Mouse (Mus musculus) embryonic facial prominence, embryonic 12.5 days (tissue): Measurements from ENCODE around the gene Gm30083. TPM values are rescaled to one million over a fixed set of nuclear protein-coding genes. Genes with fewer than 3 reads are reported as not detected.
A peak's percentile ranks its signal among the peaks of the same experiment; 100 is the strongest.

Experiments used
- ATAC-seq: fragments of 200-750 bp; cut with Nextera tagmentation; 2 replicates; pipeline ENCODE4 v1.8.0; 2017; ENCODE audit not compliant: insufficient number of reproducible peaks, insufficient read depth, low FRiP score, low TSS enrichment
- H3K27ac ChIP-seq: fragments of 300-500 bp; sonication (generic); 2 replicates; pipeline ENCODE4 v1.5.1; 2016; ENCODE audit warnings: mild to moderate bottlenecking
- H3K27me3 ChIP-seq: fragments of 300-500 bp; sonication (generic); 2 replicates; pipeline ENCODE4 v1.6.1; 2016; ENCODE audit warnings: mild to moderate bottlenecking, moderate library complexity
- H3K36me3 ChIP-seq: fragments of 300-500 bp; sonication (generic); 2 replicates; pipeline ENCODE4 v1.6.1; 2016; ENCODE audit warnings: mild to moderate bottlenecking
- H3K4me1 ChIP-seq: fragments of 300-500 bp; sonication (generic); 2 replicates; pipeline ENCODE4 v1.6.1; 2016
- H3K4me2 ChIP-seq: fragments of 300-500 bp; sonication (generic); replicated peaks from 2 replicates; pipeline ENCODE4 v1.6.1; 2016; ENCODE audit warnings: mild to moderate bottlenecking, moderate library complexity
- H3K4me3 ChIP-seq: fragments of 300-500 bp; sonication (generic); 2 replicates; pipeline ENCODE4 v1.5.1; 2016; ENCODE audit warnings: mild to moderate bottlenecking
- H3K9ac ChIP-seq: fragments of 300-500 bp; sonication (generic); 2 replicates; pipeline ENCODE4 v1.6.1; 2016; ENCODE audit warnings: mild to moderate bottlenecking, moderate library complexity
- H3K9me3 ChIP-seq: fragments of 300-500 bp; sonication (generic); 2 replicates; pipeline ENCODE4 v1.6.1; 2016; ENCODE audit warnings: mild to moderate bottlenecking, moderate library complexity
- WGBS: fragments of 180-500 bp; shearing (Covaris S2); methylation state at CpG from one replicate; pipeline ENCODE4 v1.1.7; 2016; 5-methylcytosine and 5-hydroxymethylcytosine counted together
- polyA plus RNA-seq: library from polyadenylated mRNA; unstranded; fragments of >200 nt; fragmentation: Nextera tagmentation; extraction: Ambion mirVana; gene quantifications from 2 replicates; pipeline ENCODE4 v1.2.1, GENCODE M21; 2016

Gene Gm30083
- polyA plus RNA-seq, 1 experiment from 2014 or later = not detected

GRCm38 (mm10) chr14:33997427-33997826, 17.6 kb downstream of the Gm30083 start:
- Histone ChIP-seq H3K9me3 (no peaks in the 10 kb centered on the region), H3K36me3 (no peaks in the 10 kb centered on the region), H3K9ac (no peak overlapping the region), H3K4me2 (no peak overlapping the region), H3K27me3 (peaks cover 3% of the 10 kb centered on the region; the same call in 1 of the 2 replicates), H3K27ac (no peak overlapping the region), H3K4me1 (0 out of 2 replicates have a peak, but pooled peaks cover 3% of the 10 kb centered on the region), H3K4me3 (no peak overlapping the region)
- 38% methylated on average over 6 of the region's 6 CpGs for WGBS
- ATAC-seq = no peak

GRCm38 (mm10) chr14:33993521-33994289, 21.3 kb downstream of the Gm30083 start:
- H3K27me3 ChIP-seq = 0 out of 2 replicates have a peak, but pooled peaks cover 3% of the 10 kb centered on the region
- H3K36me3 ChIP-seq = no peaks in the 10 kb centered on the region
- H3K9ac ChIP-seq = no peak overlapping the region
- no peak overlapping the region for H3K4me2 ChIP-seq
- no peak overlapping the region for H3K27ac ChIP-seq
- H3K4me3 ChIP-seq = no peak overlapping the region
- ATAC-seq = no peak
- H3K4me1 ChIP-seq = 0 out of 2 replicates have a peak, but pooled peaks cover 3% of the 10 kb centered on the region
- no peaks in the 10 kb centered on the region for H3K9me3 ChIP-seq
- 91% methylated on average over 6 of the region's 6 CpGs for WGBS

GRCm38 (mm10) chr14:33993051-33993450, 21.9 kb downstream of the Gm30083 start:
- no peak overlapping the region for H3K27ac ChIP-seq
- 88% methylated on average over 9 of the region's 9 CpGs for WGBS
- H3K9ac ChIP-seq = no peak overlapping the region
- no peaks in the 10 kb centered on the region for H3K9me3 ChIP-seq
- no peak overlapping the region for H3K4me2 ChIP-seq
- no peaks in the 10 kb centered on the region for H3K36me3 ChIP-seq
- H3K4me3 ChIP-seq = no peak overlapping the region
- no peak for ATAC-seq
- H3K4me1 ChIP-seq = 0 out of 2 replicates have a peak, but pooled peaks cover 3% of the 10 kb centered on the region
- 0 out of 2 replicates have a peak, but pooled peaks cover 3% of the 10 kb centered on the region for H3K27me3 ChIP-seq

GRCm38 (mm10) chr14:33991971-33992370, 23.0 kb downstream of the Gm30083 start:
- Histone ChIP-seq H3K9me3 (no peaks in the 10 kb centered on the region), H3K27me3 (0 out of 2 replicates have a peak, but pooled peaks cover 3% of the 10 kb centered on the region), H3K4me2 (no peak overlapping the region), H3K27ac (no peak overlapping the region), H3K4me1 (no peaks in the 10 kb centered on the region), H3K9ac (no peak overlapping the region), H3K36me3 (no peaks in the 10 kb centered on the region), H3K4me3 (no peak overlapping the region)
- no peak for ATAC-seq
- WGBS = 75% methylated on average over 4 of the region's 4 CpGs

GRCm38 (mm10) chr14:33989201-33989600, 25.8 kb downstream of the Gm30083 start:
- H3K9me3 ChIP-seq = no peaks in the 10 kb centered on the region
- H3K27ac ChIP-seq = no peak overlapping the region
- no peak overlapping the region for H3K4me3 ChIP-seq
- no peaks in the 10 kb centered on the region for H3K4me1 ChIP-seq
- no peaks in the 10 kb centered on the region for H3K36me3 ChIP-seq
- no peak overlapping the region for H3K9ac ChIP-seq
- no peak overlapping the region for H3K4me2 ChIP-seq
- 57% methylated on average over 3 of the region's 3 CpGs for WGBS
- ATAC-seq = no peak
- 0 out of 2 replicates have a peak, but pooled peaks cover 3% of the 10 kb centered on the region for H3K27me3 ChIP-seq

GRCm38 (mm10) chr14:33978604-33979059, 36.4 kb downstream of the Gm30083 start, which contains the start of gene Zfp488:
Gene Zfp488 (minus strand): TSS chr14:33978764.
- Histone ChIP-seq H3K9ac (peak within 1 kb of the TSS; percentile 44; the same call in 1 of the 2 replicates), H3K4me1 (no peaks in the 10 kb centered on the region), H3K4me3 (peak within 1 kb of the TSS; percentile 38), H3K9me3 (no peaks in the 10 kb centered on the region), H3K27ac (no peak within 1 kb of the TSS), H3K4me2 (peak within 1 kb of the TSS; percentile 68), H3K36me3 (no peaks in the 10 kb centered on the region), H3K27me3 (peaks cover 7% of the 10 kb centered on the region; the same call in 1 of the 2 replicates)
- WGBS = 2% methylated on average over 25 of the region's 25 CpGs
- ATAC-seq = peak; percentile 79

- Histone ChIP-seq H3K27ac (no peak overlapping the region), H3K27me3 (peaks cover 7% of the 10 kb centered on the region; the same call in 1 of the 2 replicates), H3K9ac (no peak overlapping the region), H3K9me3 (no peaks in the 10 kb centered on the region), H3K4me1 (no peaks in the 10 kb centered on the region), H3K4me2 (0 out of 2 replicates have a peak overlapping the region, but pooled peaks have one; percentile 68), H3K36me3 (no peaks in the 10 kb centered on the region), H3K4me3 (no peak overlapping the region)
- no peak for ATAC-seq
- 15% methylated on average over 7 of the region's 7 CpGs for WGBS
Observed at GRCm38 (mm10) chr14:33977748-33978147, 37.2 kb downstream of the Gm30083 start.

- WGBS = 25% methylated on average over 5 of the region's 5 CpGs
- no peaks in the 10 kb centered on the region for H3K9me3 ChIP-seq
- no peak overlapping the region for H3K27ac ChIP-seq
- H3K9ac ChIP-seq = no peak overlapping the region
- H3K27me3 ChIP-seq = peaks cover 7% of the 10 kb centered on the region; the same call in 1 of the 2 replicates
- no peak overlapping the region for H3K4me3 ChIP-seq
- ATAC-seq = no peak
- H3K4me2 ChIP-seq = no peak overlapping the region
- no peaks in the 10 kb centered on the region for H3K36me3 ChIP-seq
- no peaks in the 10 kb centered on the region for H3K4me1 ChIP-seq
Observed at GRCm38 (mm10) chr14:33974752-33975151, 40.2 kb downstream of the Gm30083 start.

GRCm38 (mm10) chr14:33972679-33973078, 42.3 kb downstream of the Gm30083 start:
- Histone ChIP-seq H3K27me3 (no peaks in the 10 kb centered on the region), H3K4me1 (no peaks in the 10 kb centered on the region), H3K4me3 (no peak overlapping the region), H3K36me3 (no peaks in the 10 kb centered on the region), H3K4me2 (no peak overlapping the region), H3K9me3 (no peaks in the 10 kb centered on the region), H3K27ac (no peak overlapping the region), H3K9ac (no peak overlapping the region)
- 45% methylated on average over 7 of the region's 7 CpGs for WGBS
- 0 out of 2 replicates have a peak, but pooled peaks have one; percentile 22 for ATAC-seq

GRCm38 (mm10) chr14:33965675-33966074, 49.3 kb downstream of the Gm30083 start:
- no peak overlapping the region for H3K4me3 ChIP-seq
- no peak overlapping the region for H3K9ac ChIP-seq
- no peak overlapping the region for H3K4me2 ChIP-seq
- H3K27ac ChIP-seq = no peak overlapping the region
- ATAC-seq = no peak
- no peaks in the 10 kb centered on the region for H3K4me1 ChIP-seq
- H3K27me3 ChIP-seq = no peaks in the 10 kb centered on the region
- H3K36me3 ChIP-seq = no peaks in the 10 kb centered on the region
- WGBS = 69% methylated on average over 7 of the region's 7 CpGs
- H3K9me3 ChIP-seq = no peaks in the 10 kb centered on the region

- 14% methylated on average over 9 of the region's 9 CpGs for WGBS
- H3K4me2 ChIP-seq = no peak overlapping the region
- no peak for ATAC-seq
- H3K27me3 ChIP-seq = peaks cover 22% of the 10 kb centered on the region; the same call in 1 of the 2 replicates
- no peak overlapping the region for H3K9ac ChIP-seq
- no peak overlapping the region for H3K27ac ChIP-seq
- no peaks in the 10 kb centered on the region for H3K36me3 ChIP-seq
- no peaks in the 10 kb centered on the region for H3K4me1 ChIP-seq
- no peak overlapping the region for H3K4me3 ChIP-seq
- H3K9me3 ChIP-seq = no peaks in the 10 kb centered on the region
Observed at GRCm38 (mm10) chr14:33959341-33959740, 55.6 kb downstream of the Gm30083 start.

GRCm38 (mm10) chr14:33958841-33959240, 56.1 kb downstream of the Gm30083 start:
- Histone ChIP-seq H3K4me3 (no peak overlapping the region), H3K36me3 (no peaks in the 10 kb centered on the region), H3K9me3 (no peaks in the 10 kb centered on the region), H3K27me3 (peaks cover 22% of the 10 kb centered on the region; the same call in 1 of the 2 replicates), H3K27ac (no peak overlapping the region), H3K4me1 (no peaks in the 10 kb centered on the region), H3K9ac (no peak overlapping the region), H3K4me2 (no peak overlapping the region)
- no peak for ATAC-seq
- WGBS = 84% methylated on average over 3 of the region's 3 CpGs
